Mouse (Mus musculus): ENCODE results near the gene Klc3. TPM values are rescaled to one million over a fixed set of nuclear protein-coding genes. Genes with fewer than 3 reads are reported as not detected.

The Klc3 gene
- polyA plus RNA-seq, 1 experiment from 2014 or later = 13.3 TPM

DNA sequence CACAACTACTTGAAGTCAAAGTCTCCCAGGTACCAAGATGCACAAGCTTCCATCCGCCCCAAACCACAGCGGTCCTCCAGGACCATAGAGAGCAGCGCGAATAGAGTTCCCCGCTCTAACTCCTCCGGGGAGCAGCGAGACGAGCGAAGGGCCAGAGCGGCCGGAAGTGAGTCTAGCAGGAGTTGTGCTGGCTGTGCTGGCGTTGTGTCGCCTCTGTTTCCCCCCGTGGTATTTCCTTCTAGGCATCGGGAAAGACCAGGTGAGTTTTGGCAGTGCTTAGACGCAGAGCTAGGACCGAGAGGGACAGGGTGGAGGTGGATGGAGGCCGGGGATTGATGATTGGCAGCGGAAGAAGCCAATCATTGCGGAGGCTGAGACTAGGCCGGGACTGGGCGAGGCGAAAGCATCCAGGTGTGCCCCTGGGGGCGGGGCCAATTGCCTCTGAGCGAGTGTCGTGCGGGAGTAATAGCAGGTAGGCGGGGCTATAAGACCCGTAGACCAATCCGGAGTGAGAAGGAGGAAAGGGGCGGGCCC is 58.9 kb downstream of the Klc3 start:
- Histone ChIP-seq H3K4me1 (ENCODE audit: control insufficient read depth, insufficient read depth, low read length) (peaks cover 21% of the 10 kb centered on the region), H3K4me3 (replicated peaks; ENCODE audit: low read length) (peak overlapping the region; percentile 88), H3K36me3 (ENCODE audit: control insufficient read depth, insufficient read depth, low read length) (0 out of 2 replicates have a peak, but pooled peaks cover 4% of the 10 kb centered on the region), H3K27me3 (ENCODE audit: control insufficient read depth, insufficient read depth, low read length) (0 out of 2 replicates have a peak, but pooled peaks cover 5% of the 10 kb centered on the region), H3K9me3 (replicated peaks; ENCODE audit: control insufficient read depth, low read length) (no peaks in the 10 kb centered on the region), H3K4me2 (ENCODE audit: low read depth, low read length) (peak overlapping the region; percentile 90), H3K9ac (ENCODE audit: low read length) (peak overlapping the region; percentile 87), H3K27ac (ENCODE audit: low read length) (peak overlapping the region; percentile 92)
- peak; percentile 95 for ATAC-seq (ENCODE audit: insufficient read depth, low FRiP score)
- WGBS = under 1% methylated on average over 31 of the region's 31 CpGs

MicroRNAs encoded within 50 kb of the gene (microRNA counts, 519-probe panel; counts per million panel counts)
- not detected for microRNA mmu-miR-343

Small RNA genes lying within 50 kb of the gene (microRNA-seq; reads per million reads assigned to microRNA genes)
- gene Mir343 = not detected

Other genes with a start within 250 kb of the Klc3 start
- 1.6 and 2.4 TPM in 2 replicates for gene Gipr, start 238.0 kb downstream of the Klc3 start, polyA plus RNA-seq (2015; fragmentation: Nextera tagmentation; extraction: Ambion mirVana)
- gene Eml2, start 227.7 kb downstream of the Klc3 start, polyA plus RNA-seq (2015; fragmentation: Nextera tagmentation; extraction: Ambion mirVana) = 10.9 and 11.4 TPM in 2 replicates
- gene Gpr4, start 191.6 kb downstream of the Klc3 start, polyA plus RNA-seq (2015; fragmentation: Nextera tagmentation; extraction: Ambion mirVana) = 1.4 and 1.7 TPM in 2 replicates
- 33.0 and 34.5 TPM in 2 replicates for gene Opa3, start 175.8 kb downstream of the Klc3 start, polyA plus RNA-seq (2015; fragmentation: Nextera tagmentation; extraction: Ambion mirVana)
- gene Vasp, start 132.3 kb downstream of the Klc3 start, polyA plus RNA-seq (2015; fragmentation: Nextera tagmentation; extraction: Ambion mirVana) = 77.8 and 85.6 TPM in 2 replicates
- gene Ppm1n, start 124.0 kb downstream of the Klc3 start, polyA plus RNA-seq (2015; fragmentation: Nextera tagmentation; extraction: Ambion mirVana) = 0.17 TPM in 1 of 2 replicates, not detected in the other
- 14.8 and 21.7 TPM in 2 replicates for gene Rtn2, start 121.5 kb downstream of the Klc3 start, polyA plus RNA-seq (2015; fragmentation: Nextera tagmentation; extraction: Ambion mirVana)
- 0.25 and 0.27 TPM in 2 replicates for gene Fosb, start 94.1 kb downstream of the Klc3 start, polyA plus RNA-seq (2015; fragmentation: Nextera tagmentation; extraction: Ambion mirVana)
- 61.4 and 66.5 TPM in 2 replicates for gene Ercc1, start 59.3 kb downstream of the Klc3 start, polyA plus RNA-seq (2015; fragmentation: Nextera tagmentation; extraction: Ambion mirVana)
- gene Cd3eap, start 44.6 kb downstream of the Klc3 start, polyA plus RNA-seq (2015; fragmentation: Nextera tagmentation; extraction: Ambion mirVana) = 22.9 and 23.0 TPM in 2 replicates
- 7.8 and 9.6 TPM in 2 replicates for gene Ppp1r13l, start 44.4 kb downstream of the Klc3 start, polyA plus RNA-seq (2015; fragmentation: Nextera tagmentation; extraction: Ambion mirVana)
- gene Ercc2, start 22.1 kb downstream of the Klc3 start, polyA plus RNA-seq (2015; fragmentation: Nextera tagmentation; extraction: Ambion mirVana) = 11.7 and 11.8 TPM in 2 replicates
- 50.9 and 378 TPM in 2 replicates for gene Ckm, start 672 bp upstream of the Klc3 start, polyA plus RNA-seq (2015; fragmentation: Nextera tagmentation; extraction: Ambion mirVana)
- 4.3 and 5.9 TPM in 2 replicates for gene Mark4, start 54.7 kb upstream of the Klc3 start, polyA plus RNA-seq (2015; fragmentation: Nextera tagmentation; extraction: Ambion mirVana)
- gene Exoc3l2, start 59.2 kb upstream of the Klc3 start, polyA plus RNA-seq (2015; fragmentation: Nextera tagmentation; extraction: Ambion mirVana) = 0.71 and 0.85 TPM in 2 replicates
- gene Bloc1s3, start 104.3 kb upstream of the Klc3 start, polyA plus RNA-seq (2015; fragmentation: Nextera tagmentation; extraction: Ambion mirVana) = 1.4 and 1.5 TPM in 2 replicates
- gene Trappc6a, start 104.3 kb upstream of the Klc3 start, polyA plus RNA-seq (2015; fragmentation: Nextera tagmentation; extraction: Ambion mirVana) = 101 and 102 TPM in 2 replicates
- gene Nkpd1, start 113.7 kb upstream of the Klc3 start, polyA plus RNA-seq (2015; fragmentation: Nextera tagmentation; extraction: Ambion mirVana) = 1.8 and 3.3 TPM in 2 replicates
- 19.1 and 20.4 TPM in 2 replicates for gene Ppp1r37, start 159.0 kb upstream of the Klc3 start, polyA plus RNA-seq (2015; fragmentation: Nextera tagmentation; extraction: Ambion mirVana)
- 2.8 and 3.7 TPM in 2 replicates for gene Zfp296, start 173.2 kb upstream of the Klc3 start, polyA plus RNA-seq (2015; fragmentation: Nextera tagmentation; extraction: Ambion mirVana)
- 141 and 153 TPM in 2 replicates for gene Gemin7, start 173.5 kb upstream of the Klc3 start, polyA plus RNA-seq (2015; fragmentation: Nextera tagmentation; extraction: Ambion mirVana)
- gene Clasrp, start 200.4 kb upstream of the Klc3 start, polyA plus RNA-seq (2015; fragmentation: Nextera tagmentation; extraction: Ambion mirVana) = 28.6 and 35.2 TPM in 2 replicates
- gene Relb, start 225.3 kb upstream of the Klc3 start, polyA plus RNA-seq (2015; fragmentation: Nextera tagmentation; extraction: Ambion mirVana) = 9.0 and 11.3 TPM in 2 replicates